Mouse (Mus musculus) MEL (cell line): ENCODE results near the gene Nop2. TPM values are rescaled to one million over a fixed set of nuclear protein-coding genes. Genes with fewer than 3 reads are reported as not detected.

Experiments used
- DNase-seq: peaks from one replicate; pipeline ENCODE4 v3.0.0; 2011; ENCODE audit warnings: low read depth, low spot score
- H3K27ac ChIP-seq: 2 replicates; pipeline ENCODE4 v1.5.1; 2012; ENCODE audit warnings: low read depth, mild to moderate bottlenecking, control low read depth, low read length, moderate library complexity; ENCODE audit not compliant: control insufficient read depth
- H3K27me3 ChIP-seq, 2 experiments: fragments of 150-350 bp in 1 of 2; sonication (generic) in 1 of 2; 2 replicates each; pipeline ENCODE4 v1.6.1; 2012; ENCODE audit warnings: low read length in 2 of 2, mild to moderate bottlenecking in 2 of 2, improper control_type of control experiment in 1 of 2, moderate library complexity in 1 of 2; ENCODE audit not compliant: insufficient read depth in 2 of 2, control insufficient read depth in 1 of 2
- H3K36me3 ChIP-seq, 2 experiments: 2 replicates each; pipeline ENCODE4 v1.6.1; 2012 to 2014; ENCODE audit warnings: low read length in 2 of 2, improper control_type of control experiment in 1 of 2, inconsistent platforms in 1 of 2, mild to moderate bottlenecking in 1 of 2; ENCODE audit not compliant: insufficient read depth in 2 of 2, control insufficient read depth in 1 of 2
- H3K4me1 ChIP-seq, 2 experiments: fragments of 150-350 bp in 1 of 2; sonication (generic) in 1 of 2; 2 replicates each; pipeline ENCODE4 v1.6.1; 2012; ENCODE audit warnings: low read length in 2 of 2, improper control_type of control experiment in 1 of 2, mild to moderate bottlenecking in 1 of 2; ENCODE audit not compliant: insufficient read depth in 2 of 2, control insufficient read depth in 1 of 2
- H3K4me3 ChIP-seq, 2 experiments: fragments of 150-350 bp in 1 of 2; sonication (generic) in 1 of 2; 2 replicates each; pipeline ENCODE4 v1.5.1; 2012; ENCODE audit warnings: low read depth in 2 of 2, low read length in 2 of 2, mild to moderate bottlenecking in 2 of 2, moderate library complexity in 2 of 2, control low read depth in 1 of 2, improper control_type of control experiment in 1 of 2; ENCODE audit not compliant: control insufficient read depth in 1 of 2, insufficient read depth in 1 of 2
- H3K79me2 ChIP-seq: 2 replicates; pipeline ENCODE4 v1.6.1; 2012; ENCODE audit warnings: mild to moderate bottlenecking, low read length, moderate library complexity; ENCODE audit not compliant: control insufficient read depth, poor library complexity, insufficient read depth
- H3K9ac ChIP-seq: 2 replicates; pipeline ENCODE4 v1.6.1; 2012; ENCODE audit warnings: low read depth, mild to moderate bottlenecking, control low read depth, low read length, moderate library complexity; ENCODE audit not compliant: control insufficient read depth, poor library complexity, severe bottlenecking
- H3K9me3 ChIP-seq: fragments of 150-350 bp; sonication (generic); replicated peaks from 2 replicates; pipeline ENCODE4 v1.6.1; 2012; ENCODE audit warnings: mild to moderate bottlenecking, low read length, improper control_type of control experiment, moderate library complexity; ENCODE audit not compliant: insufficient read depth
- CHD1 ChIP-seq: IDR thresholded peaks from 2 replicates; pipeline ENCODE4 v1.6.1; 2012; ENCODE audit warnings: low read depth, mild to moderate bottlenecking, inconsistent platforms, low read length, improper control_type of control experiment
- CHD2 ChIP-seq: IDR thresholded peaks from 2 replicates; pipeline ENCODE4 v1.6.1; 2011; ENCODE audit warnings: low read length, improper control_type of control experiment
- E2F4 ChIP-seq: IDR thresholded peaks from 2 replicates; pipeline ENCODE4 v1.6.1; 2011; ENCODE audit warnings: low read depth, low read length, improper control_type of control experiment, borderline replicate concordance
- ETS1 ChIP-seq: IDR thresholded peaks from 2 replicates; pipeline ENCODE4 v1.6.1; 2012; ENCODE audit warnings: low read depth, mild to moderate bottlenecking, inconsistent platforms, low read length, improper control_type of control experiment, moderate library complexity
- GATA1 ChIP-seq: IDR thresholded peaks from 2 replicates; pipeline ENCODE4 v1.6.1; 2011; ENCODE audit warnings: low read depth, low read length, improper control_type of control experiment
- KAT2A ChIP-seq: conservative IDR thresholded peaks from 2 replicates; pipeline ENCODE4 v1.6.1; 2012; ENCODE audit warnings: low read depth, low read length, improper control_type of control experiment, inconsistent platforms
- MAX ChIP-seq: IDR thresholded peaks from 2 replicates; pipeline ENCODE4 v1.6.1; 2011; ENCODE audit warnings: low read length, improper control_type of control experiment
- MEF2A ChIP-seq: IDR thresholded peaks from 2 replicates; pipeline ENCODE4 v1.6.1; 2014; ENCODE audit warnings: low read depth, mild to moderate bottlenecking, inconsistent platforms, low read length, improper control_type of control experiment; ENCODE audit not compliant: poor library complexity, insufficient replicate concordance, severe bottlenecking; ENCODE audit errors: extremely low read depth
- MYC ChIP-seq: IDR thresholded peaks from 2 replicates; pipeline ENCODE4 v1.6.1; 2011; ENCODE audit warnings: low read depth, mild to moderate bottlenecking, low read length, improper control_type of control experiment, moderate library complexity
- NELFE ChIP-seq: IDR thresholded peaks from 2 replicates; pipeline ENCODE4 v1.6.1; 2011; ENCODE audit warnings: low read depth, low read length, improper control_type of control experiment
- NRF1 ChIP-seq: IDR thresholded peaks from 2 replicates; pipeline ENCODE4 v1.6.1; 2014; ENCODE audit warnings: low read depth, mild to moderate bottlenecking, inconsistent platforms, low read length, improper control_type of control experiment, moderate library complexity; ENCODE audit not compliant: poor library complexity, insufficient read depth, severe bottlenecking
- POLR2A ChIP-seq, 2 experiments: IDR thresholded peaks; 2 replicates each; pipeline ENCODE4 v1.6.1; 2011 to 2012; ENCODE audit warnings: low read length in 2 of 2, mild to moderate bottlenecking in 2 of 2, control low read depth in 1 of 2, improper control_type of control experiment in 1 of 2, low read depth in 1 of 2, moderate library complexity in 1 of 2; ENCODE audit not compliant: control insufficient read depth in 1 of 2, insufficient read depth in 1 of 2, poor library complexity in 1 of 2
- RAD21 ChIP-seq: IDR thresholded peaks from 2 replicates; pipeline ENCODE4 v1.6.1; 2011; ENCODE audit warnings: mild to moderate bottlenecking, low read depth, low read length, improper control_type of control experiment
- RCOR1 ChIP-seq: IDR thresholded peaks from 2 replicates; pipeline ENCODE4 v1.6.1; 2012; ENCODE audit warnings: low read depth, mild to moderate bottlenecking, inconsistent platforms, low read length, improper control_type of control experiment
- TAL1 ChIP-seq: IDR thresholded peaks from 2 replicates; pipeline ENCODE4 v1.6.1; 2012; ENCODE audit warnings: mild to moderate bottlenecking, inconsistent platforms, low read length, moderate library complexity, mixed read lengths
- UBTF ChIP-seq: IDR thresholded peaks from 2 replicates; pipeline ENCODE4 v1.6.1; 2012; ENCODE audit warnings: low read depth, mild to moderate bottlenecking, inconsistent platforms, low read length, improper control_type of control experiment, moderate library complexity, borderline replicate concordance; ENCODE audit not compliant: insufficient read depth
- USF1 ChIP-seq: IDR thresholded peaks from 2 replicates; pipeline ENCODE4 v1.6.1; 2014; ENCODE audit warnings: low read depth, mild to moderate bottlenecking, inconsistent platforms, low read length, improper control_type of control experiment, moderate library complexity
- ZMIZ1 ChIP-seq: IDR thresholded peaks from 2 replicates; pipeline ENCODE4 v1.6.1; 2012; ENCODE audit warnings: low read depth, mild to moderate bottlenecking, inconsistent platforms, low read length, improper control_type of control experiment, moderate library complexity
- polyA plus RNA-seq, 2 experiments: library from polyadenylated mRNA; stranded (reverse) in 1 of 2; unstranded in 1 of 2; fragments of >175 nt in 1 of 2; fragments of >200 nt in 1 of 2; gene quantifications; 2 replicates each; pipeline versions ENCODE4 v1.2.1 to v1.2.4; 2012; ENCODE audit warnings: low replicate concordance in 2 of 2, low read depth in 1 of 2; ENCODE audit not compliant: insufficient read length in 2 of 2, insufficient read depth in 1 of 2, missing spikeins in 1 of 2
- total RNA-seq: library from RNA; depleted of rRNA; stranded (reverse); fragments of 300-350 nt; gene quantifications from 2 replicates; pipeline ENCODE4 v1.2.3, GENCODE M21; 2012

Gene Nop2
- total and polyA plus RNA-seq, 3 experiments: 221 to 337 (median 263) TPM

DNA sequence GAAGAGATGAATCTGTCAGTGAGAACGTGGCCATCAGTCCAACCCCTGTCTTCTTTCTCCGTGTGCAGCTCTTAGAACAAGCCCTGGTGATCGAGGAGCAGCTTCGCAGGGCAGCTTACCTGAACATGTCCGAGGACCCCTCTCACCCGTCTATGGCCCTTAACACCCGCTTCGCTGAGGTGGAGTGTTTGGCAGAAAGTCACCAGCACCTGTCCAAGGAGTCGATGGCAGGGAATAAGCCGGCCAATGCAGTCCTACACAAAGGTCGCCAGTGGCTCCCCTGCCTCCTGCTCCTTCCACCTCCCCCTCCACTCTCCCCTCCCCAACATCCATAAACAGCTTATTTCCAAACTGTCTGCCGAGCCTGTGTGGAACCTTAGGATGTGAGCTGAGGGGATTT lies 3.0 kb upstream of the Nop2 start:
- H3K27me3 ChIP-seq: no peaks in the 10 kb centered on the region
- DNase-seq: no peak
- peaks cover 7 to 24% of the 10 kb centered on the region in 2 experiments for H3K36me3 ChIP-seq
- H3K79me2 ChIP-seq: peaks cover 22% of the 10 kb centered on the region
- H3K27ac ChIP-seq: no peak overlapping the region
- no peaks in the 10 kb centered on the region for H3K9me3 ChIP-seq
- H3K4me1 ChIP-seq: peaks cover 5 to 6% of the 10 kb centered on the region in 2 experiments; a peak in 2 of 4 replicates
- TF ChIP-seq MYC: no peak
- no peak for TF ChIP-seq TAL1
- no peak for TF ChIP-seq ETS1
- no peak for TF ChIP-seq NELFE
- no peak overlapping the region for H3K4me3 ChIP-seq
- H3K9ac ChIP-seq: no peak overlapping the region

GRCm38 (mm10) chr6:125129710-125130402 lies 1.9 kb upstream of the Nop2 start:
- H3K9me3 ChIP-seq: no peaks in the 10 kb centered on the region
- no peak overlapping the region for H3K9ac ChIP-seq
- H3K27ac ChIP-seq: no peak overlapping the region
- H3K36me3 ChIP-seq: peaks cover 18 to 27% of the 10 kb centered on the region in 2 experiments
- H3K4me1 ChIP-seq: peaks cover 7 to 9% of the 10 kb centered on the region in 2 experiments; a peak in 2 of 4 replicates
- H3K27me3 ChIP-seq: no peaks in the 10 kb centered on the region
- no peak for DNase-seq
- no peak overlapping the region for H3K4me3 ChIP-seq
- H3K79me2 ChIP-seq: peaks cover 34% of the 10 kb centered on the region
- TF ChIP-seq NRF1 (no peak), USF1 (no peak), ZMIZ1 (no peak), TAL1 (no peak), CHD2 (no peak), RCOR1 (no peak), MAX (no peak), UBTF (no peak)

GRCm38 (mm10) chr6:125132470-125132869 lies 761 bp downstream of the Nop2 start:
- Histone ChIP-seq H3K4me1 (peaks cover 7 to 13% of the 10 kb centered on the region in 2 experiments; a peak in 2 of 4 replicates), H3K79me2 (peaks cover 49% of the 10 kb centered on the region), H3K9ac (peak overlapping the region; percentile 85), H3K9me3 (no peaks in the 10 kb centered on the region), H3K27ac (peak overlapping the region; percentile 43), H3K36me3 (peaks cover 25% of the 10 kb centered on the region in 2 experiments), H3K4me3 (peak overlapping the region; percentile 80 to 94), H3K27me3 (no peaks in the 10 kb centered on the region)
- peak; percentile 52 for DNase-seq
- TF ChIP-seq GATA1: no peak
- TF ChIP-seq MYC: peak; percentile 36; the same call in 1 of the 2 replicates
- no peak for TF ChIP-seq KAT2A
- TF ChIP-seq NRF1: no peak
- TF ChIP-seq MAX: no peak; the same call in 1 of the 2 replicates
- TF ChIP-seq RAD21: no peak
- TF ChIP-seq RCOR1: no peak
- TF ChIP-seq CHD1: 0 out of 2 replicates have a peak, but pooled peaks have one; percentile 54
- no peak for TF ChIP-seq MEF2A
- TF ChIP-seq USF1: no peak
- TF ChIP-seq POLR2A (IDR thresholded peaks at IDR 0.05; ENCODE audit: control insufficient read depth in 1 of 2, insufficient read depth in 1 of 2, low read depth in 1 of 2, low read length in 2 of 2, poor library complexity in 1 of 2): no peak
- TF ChIP-seq E2F4: no peak
